Mouse (Mus musculus) ES-E14 (cell line): ENCODE measurements at regions not wholly inside any gene's neighbourhood (a gene's known extent, or its start where the extent isn't known, plus 50 kb on each side); places are given as distances from the start of the nearest gene placed in this dataset.

Experiments used
- DNase-seq: peaks from one replicate; pipeline ENCODE4 v3.0.0-alpha.2; 2013; ENCODE audit warnings: low read depth, low spot score
- H3K27ac ChIP-seq: 2 replicates; pipeline ENCODE4 v1.5.1; 2012; ENCODE audit warnings: low read depth, mild to moderate bottlenecking, low read length, moderate library complexity, mixed read lengths; ENCODE audit not compliant: poor library complexity, insufficient read depth, severe bottlenecking
- H3K36me3 ChIP-seq: 2 replicates; pipeline ENCODE4 v1.6.1; 2012; ENCODE audit warnings: mild to moderate bottlenecking, low read length, moderate library complexity, mixed read lengths; ENCODE audit not compliant: control insufficient read depth, poor library complexity, insufficient read depth, severe bottlenecking
- H3K4me1 ChIP-seq, 2 experiments: fragments of 150-350 bp in 1 of 2; sonication (generic) in 1 of 2; 2 replicates each; pipeline ENCODE4 v1.6.1; 2012; ENCODE audit warnings: low read length in 2 of 2, mild to moderate bottlenecking in 1 of 2, mixed read lengths in 1 of 2; ENCODE audit not compliant: control insufficient read depth in 2 of 2, insufficient read depth in 2 of 2, poor library complexity in 1 of 2
- H3K4me3 ChIP-seq, 2 experiments: fragments of 150-350 bp in 1 of 2; sonication (generic) in 1 of 2; 2 replicates each; pipeline ENCODE4 v1.5.1; 2012; ENCODE audit warnings: low read length in 2 of 2, low read depth in 1 of 2, mild to moderate bottlenecking in 1 of 2, mixed read lengths in 1 of 2; ENCODE audit not compliant: insufficient read depth in 1 of 2, poor library complexity in 1 of 2, severe bottlenecking in 1 of 2
- H3K9ac ChIP-seq: 2 replicates; pipeline ENCODE4 v1.6.1; 2012; ENCODE audit warnings: low read depth, mild to moderate bottlenecking, low read length, mixed read lengths; ENCODE audit not compliant: poor library complexity, insufficient read depth, severe bottlenecking
- H3K9me3 ChIP-seq: fragments of 150-350 bp; sonication (generic); 2 replicates; pipeline ENCODE4 v1.6.1; 2012; ENCODE audit warnings: low read depth, mild to moderate bottlenecking, low read length; ENCODE audit not compliant: control insufficient read depth, insufficient read depth
- CHD2 ChIP-seq: IDR thresholded peaks from 2 replicates; pipeline ENCODE4 v1.6.1; 2014; ENCODE audit warnings: mild to moderate bottlenecking, low read depth, low read length, inconsistent platforms
- HCFC1 ChIP-seq: IDR thresholded peaks from 2 replicates; pipeline ENCODE4 v1.6.1; 2012; ENCODE audit warnings: low read length, inconsistent platforms, borderline replicate concordance; ENCODE audit not compliant: insufficient read depth
- MAFK ChIP-seq: IDR thresholded peaks from 2 replicates; pipeline ENCODE4 v1.6.1; 2014; ENCODE audit warnings: mild to moderate bottlenecking, low read depth, low read length, inconsistent platforms; ENCODE audit not compliant: insufficient read depth
- ZC3H11A ChIP-seq: IDR thresholded peaks from 2 replicates; pipeline ENCODE4 v1.6.1; 2012; ENCODE audit warnings: low read depth, mild to moderate bottlenecking, inconsistent platforms, low read length, borderline replicate concordance
- ZNF384 ChIP-seq: IDR thresholded peaks from 2 replicates; pipeline ENCODE4 v1.6.1; 2012; ENCODE audit warnings: low read depth, low read length, inconsistent platforms
- in situ Hi-C, 2 experiments: fragments of 600-800 bp; cut with MboI; formaldehyde crosslinking; loops; one replicate each; pipeline ENCODE4 v1.15.1; 2025; ENCODE audit warnings: low sequenced_read_pairs in 2 of 2, inconsistent platforms in 1 of 2; ENCODE audit not compliant: unreplicated experiment in 2 of 2

GRCm38 (mm10) chr11:56823471-56823870 lies 187.7 kb upstream of the Gria1 start:
- in situ Hi-C loops, result no loop called here
- DNase-seq, result no peak

GRCm38 (mm10) chr11:56827499-56827898 lies 183.7 kb upstream of the Gria1 start:
- H3K9ac ChIP-seq, result no peak overlapping the region
- H3K27ac ChIP-seq, result no peak overlapping the region
- TF ChIP-seq HCFC1, result no peak
- DNase-seq, result no peak
- H3K4me1 ChIP-seq, result no peaks in the 10 kb centered on the region
- H3K9me3 ChIP-seq, result no peaks in the 10 kb centered on the region
- H3K4me3 ChIP-seq, result no peak overlapping the region
- H3K36me3 ChIP-seq, result no peaks in the 10 kb centered on the region
- in situ Hi-C loops, result no loop called here

More at GRCm38 (mm10) chr11:56823471-56823870, 187.7 kb upstream of the Gria1 start:
- Histone ChIP-seq H3K4me3 (no peak overlapping the region), H3K9me3 (no peaks in the 10 kb centered on the region), H3K36me3 (no peaks in the 10 kb centered on the region), H3K4me1 (no peaks in the 10 kb centered on the region), H3K9ac (no peak overlapping the region), H3K27ac (no peak overlapping the region)
- TF ChIP-seq CHD2 (no peak), MAFK (no peak), ZC3H11A (no peak), HCFC1 (no peak), ZNF384 (no peak)

DNA sequence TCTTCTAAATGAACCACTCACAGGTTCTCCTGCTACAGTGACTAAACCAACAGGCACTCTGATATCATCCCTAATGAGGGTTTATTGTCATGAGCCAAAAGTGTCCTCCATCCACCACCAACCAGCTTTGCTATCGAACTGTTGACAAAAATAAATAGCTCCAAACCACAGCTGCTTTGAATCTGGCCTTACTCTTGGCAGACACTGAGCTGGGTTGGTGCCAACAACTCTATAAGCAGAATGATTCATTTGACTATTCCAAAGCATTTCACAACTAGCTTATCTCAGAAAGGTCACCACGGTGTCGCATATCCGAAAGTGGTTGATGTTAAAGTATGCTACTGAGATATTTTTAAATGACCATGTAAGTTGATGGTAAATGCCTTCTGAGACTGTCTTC lies 148.5 kb upstream of the Gria1 start:
- H3K4me1 ChIP-seq, result no peaks in the 10 kb centered on the region
- TF ChIP-seq ZC3H11A (no peak), MAFK (no peak), HCFC1 (no peak), CHD2 (no peak), ZNF384 (no peak)
- H3K9ac ChIP-seq, result no peak overlapping the region
- DNase-seq, result no peak
- no peaks in the 10 kb centered on the region for H3K36me3 ChIP-seq
- H3K9me3 ChIP-seq, result no peaks in the 10 kb centered on the region
- H3K4me3 ChIP-seq, result no peak overlapping the region
- in situ Hi-C loops, result no loop called here
- H3K27ac ChIP-seq, result no peak overlapping the region

DNA sequence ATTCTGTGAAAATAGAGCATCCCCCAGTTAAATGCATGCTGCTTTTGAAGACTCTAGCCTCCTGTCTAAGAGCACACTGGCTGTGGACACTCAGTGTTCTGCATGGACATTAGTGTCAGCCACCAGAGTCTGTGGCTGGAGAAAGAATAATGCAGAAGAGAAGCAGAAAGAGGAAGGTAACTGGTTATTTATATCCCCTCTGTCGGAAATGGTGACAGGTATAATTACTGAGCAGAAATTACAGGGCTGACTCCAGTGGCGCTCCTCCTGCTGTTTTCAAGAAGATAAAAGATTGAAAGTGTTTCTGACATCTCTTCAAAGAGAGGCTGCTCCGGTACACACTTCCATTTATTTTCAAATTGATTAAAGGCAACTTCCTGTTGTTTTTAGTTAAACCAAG lies 139.5 kb upstream of the Gria1 start:
- H3K27ac ChIP-seq, result no peak overlapping the region
- no peaks in the 10 kb centered on the region for H3K36me3 ChIP-seq
- H3K9ac ChIP-seq, result no peak overlapping the region
- H3K4me1 ChIP-seq, result no peaks in the 10 kb centered on the region
- in situ Hi-C loops, result no loop called here
- H3K9me3 ChIP-seq, result no peaks in the 10 kb centered on the region
- H3K4me3 ChIP-seq, result no peak overlapping the region
- no peak for DNase-seq
- TF ChIP-seq MAFK (no peak), CHD2 (no peak), HCFC1 (no peak), ZC3H11A (no peak)

DNA sequence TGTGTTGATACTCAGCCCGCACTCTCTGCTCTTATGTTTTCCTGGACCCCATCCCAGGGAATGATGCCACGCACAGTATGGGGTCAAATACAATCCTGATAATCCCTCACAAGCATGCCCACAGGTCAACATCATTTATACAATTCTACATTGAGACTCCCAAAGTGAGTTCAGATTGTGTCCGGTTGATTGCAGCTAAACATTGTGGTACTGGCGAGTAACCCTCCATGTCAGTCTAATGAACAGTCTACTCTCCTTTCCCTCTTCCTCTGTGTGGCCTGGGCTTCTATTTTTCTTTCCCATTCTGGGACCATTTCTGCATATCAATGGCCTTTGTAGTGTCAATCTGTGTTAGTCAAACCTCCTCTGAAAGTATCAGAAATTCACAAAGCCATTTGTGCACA lies 112.6 kb upstream of the Gria1 start:
- in situ Hi-C loops, result no loop called here
- no peak for DNase-seq

More for the DNA sequence above, 112.6 kb upstream of the Gria1 start:
- Histone ChIP-seq H3K9me3 (no peaks in the 10 kb centered on the region), H3K27ac (no peak overlapping the region), H3K4me3 (no peak overlapping the region), H3K9ac (no peak overlapping the region), H3K4me1 (no peaks in the 10 kb centered on the region), H3K36me3 (no peaks in the 10 kb centered on the region)
- TF ChIP-seq MAFK, result no peak
- TF ChIP-seq ZNF384, result no peak
- no peak for TF ChIP-seq CHD2
- TF ChIP-seq HCFC1, result no peak
- no peak for TF ChIP-seq ZC3H11A
